Mouse (Mus musculus) thymus, postnatal 25 days (tissue): Measurements from ENCODE around the gene Micu1.

Experiments
- DNase-seq: peaks from one replicate; pipeline ENCODE4 v3.0.0; 2022

Gene Micu1

GRCm38 (mm10) chr10:59909357-59909847, 207.1 kb downstream of the Micu1 start:
- DNase-seq, result no peak

GRCm38 (mm10) chr10:59911091-59911490, 208.8 kb downstream of the Micu1 start:
- DNase-seq, result peak; percentile 88

GRCm38 (mm10) chr10:59911561-59912198, 209.4 kb downstream of the Micu1 start:
- DNase-seq, result peak; percentile 53
